Mouse (Mus musculus) mouse embryonic stem cell (cell line): ENCODE data around the gene Lgals2.
"Not testable (repeated sequence)": the region's sequence is repeated elsewhere in the genome, so short reads cannot be mapped to it uniquely, and the experiment has no call there.

Experiments used
- in situ Hi-C, 2 experiments: fragments of 300-500 bp; cut with MboI; formaldehyde crosslinking; loops; 1 replicate in 1 of 2; 3 replicates in 1 of 2; pipeline ENCODE4 v1.14.3; 2019 to 2020; ENCODE audit warnings: low sequenced_read_pairs in 2 of 2, low pct_unique_long_range_greater_than_20kb in 1 of 2, mixed read lengths in 1 of 2; ENCODE audit not compliant: unreplicated experiment in 1 of 2

Lgals2 gene

GRCm38 (mm10) chr15:78849485-78849884 is 5.8 kb downstream of the Lgals2 start:
- in situ Hi-C loops: no loop called here

GRCm38 (mm10) chr15:78848467-78848866 is 6.9 kb downstream of the Lgals2 start:
- in situ Hi-C loops: no loop called here

GRCm38 (mm10) chr15:78846805-78847204 is 8.5 kb downstream of the Lgals2 start:
- in situ Hi-C loops: not testable (repeated sequence)

- in situ Hi-C loops: no loop called here
Measured at GRCm38 (mm10) chr15:78846352-78846751, 9.0 kb downstream of the Lgals2 start.

GRCm38 (mm10) chr15:78845867-78846266 is 9.5 kb downstream of the Lgals2 start:
- in situ Hi-C loops: no loop called here

GRCm38 (mm10) chr15:78845321-78845720 is 10.0 kb downstream of the Lgals2 start:
- in situ Hi-C loops: no loop called here

GRCm38 (mm10) chr15:78844791-78845190 is 10.5 kb downstream of the Lgals2 start:
- in situ Hi-C loops: no loop called here

GRCm38 (mm10) chr15:78843581-78844469 is 11.5 kb downstream of the Lgals2 start:
- in situ Hi-C loops: no loop called here

- in situ Hi-C loops: no loop called here
Measured at GRCm38 (mm10) chr15:78842371-78843163, 12.8 kb downstream of the Lgals2 start, which contains the start of gene Cdc42ep1. Gene Cdc42ep1, plus strand, starts transcription at chr15:78842624.

- in situ Hi-C loops: no loop called here
Measured at GRCm38 (mm10) chr15:78841161-78841790, 14.1 kb downstream of the Lgals2 start.

GRCm38 (mm10) chr15:78840751-78841150 is 14.6 kb downstream of the Lgals2 start:
- in situ Hi-C loops: no loop called here

GRCm38 (mm10) chr15:78840241-78840640 is 15.1 kb downstream of the Lgals2 start:
- in situ Hi-C loops: no loop called here

GRCm38 (mm10) chr15:78839744-78840143 is 15.6 kb downstream of the Lgals2 start:
- in situ Hi-C loops: no loop called here

GRCm38 (mm10) chr15:78836086-78836621 is 19.2 kb downstream of the Lgals2 start:
- in situ Hi-C loops: no loop called here

- in situ Hi-C loops: no loop called here
Measured at GRCm38 (mm10) chr15:78835200-78836085, 19.9 kb downstream of the Lgals2 start.

GRCm38 (mm10) chr15:78834233-78835005 is 20.9 kb downstream of the Lgals2 start:
- in situ Hi-C loops: no loop called here

GRCm38 (mm10) chr15:78833582-78833981 is 21.7 kb downstream of the Lgals2 start:
- in situ Hi-C loops: no loop called here
